Mouse (Mus musculus) spleen, postnatal 4 days (tissue): Measurements from ENCODE around the gene Cacnb4.

Experiments used
- DNase-seq, 2 experiments: peaks; one replicate each; pipeline ENCODE4 v3.0.0; 2022; ENCODE audit warnings: low spot score in 2 of 2

The Cacnb4 gene

DNA sequence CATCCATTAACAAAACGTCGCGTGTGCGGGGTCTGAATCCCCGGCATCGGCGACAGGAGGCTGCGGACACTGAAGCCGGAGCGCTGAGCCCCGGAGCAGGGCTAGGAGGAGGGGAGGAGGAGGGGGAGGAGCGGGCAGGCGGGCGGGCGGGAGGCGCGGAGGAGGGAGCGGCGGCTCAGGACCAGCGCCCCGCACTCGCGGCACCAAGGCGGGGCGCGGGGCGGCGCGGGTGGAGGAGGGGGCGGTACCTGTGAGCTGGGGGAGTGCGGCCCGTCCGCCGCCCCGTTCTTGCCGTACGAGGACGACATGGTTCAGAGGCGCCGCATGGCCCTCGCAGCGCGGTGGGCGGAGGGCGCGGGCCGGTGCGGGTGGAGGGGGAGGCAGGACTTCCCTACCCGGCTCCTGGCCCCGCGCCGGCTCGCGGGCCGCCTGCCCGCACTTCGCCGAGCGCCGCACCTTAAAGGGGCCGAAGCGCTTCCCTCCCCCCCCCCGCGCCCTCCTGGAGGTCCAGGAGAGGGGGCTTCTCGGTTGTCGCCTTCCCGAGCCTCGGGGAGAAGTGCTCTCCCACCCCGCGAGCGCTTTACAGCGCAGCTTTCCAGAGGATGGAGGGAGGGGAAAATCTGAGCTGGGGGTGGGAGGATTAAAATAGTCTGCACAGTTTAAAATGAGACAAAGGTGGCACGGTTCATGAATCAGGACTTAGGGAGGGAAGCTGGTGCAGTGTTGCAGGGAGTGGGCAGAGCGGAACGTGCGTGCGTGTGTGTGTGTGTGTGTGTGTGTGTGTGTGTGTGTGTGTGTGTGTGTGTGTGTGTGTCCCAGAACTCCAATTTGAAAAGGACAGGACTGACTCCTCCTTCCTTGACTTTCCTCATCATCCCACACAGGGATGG lies at the start of gene Cacnb4:
Gene Cacnb4, minus strand, starts transcription at position 809 of the 890 bp plus-strand sequence.
- no peak for DNase-seq

DNA sequence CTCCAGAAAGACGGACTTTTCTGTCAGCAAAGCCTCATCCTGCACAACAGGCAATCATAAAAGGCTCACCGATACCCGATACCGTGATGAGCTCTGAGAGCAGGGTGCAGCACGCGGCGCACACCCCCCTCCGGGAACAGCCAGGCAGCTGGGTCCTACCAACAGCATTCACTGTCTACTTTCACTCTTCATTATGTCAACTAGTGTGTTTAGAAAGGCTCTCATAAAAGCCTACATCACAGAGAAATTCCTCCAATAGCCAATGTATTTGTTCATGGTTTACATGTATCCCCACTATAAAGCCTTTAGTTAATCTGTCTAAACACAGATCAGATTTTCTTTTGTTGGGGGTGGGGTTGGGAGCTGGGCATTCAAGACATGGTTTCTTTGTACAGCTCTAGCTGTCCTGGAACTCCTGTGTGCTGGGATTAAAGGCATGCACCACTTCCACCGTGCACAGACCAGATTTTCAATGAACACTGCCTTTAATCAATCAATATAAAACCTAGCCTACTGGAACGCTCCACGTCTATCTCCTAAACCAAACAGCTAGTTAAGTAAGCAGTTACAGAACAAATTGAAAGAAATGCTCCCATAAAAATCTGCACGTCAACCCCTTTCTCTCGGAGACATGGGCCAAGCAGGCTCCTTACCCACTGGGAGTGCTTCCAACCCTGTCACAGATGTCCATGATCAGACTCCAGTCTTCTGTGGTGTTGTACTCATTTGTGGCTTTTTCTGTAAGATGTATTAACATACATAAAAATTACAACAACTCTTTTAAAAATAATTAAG lies 43.8 kb upstream of the Cacnb4 start:
- no peak for DNase-seq

DNA sequence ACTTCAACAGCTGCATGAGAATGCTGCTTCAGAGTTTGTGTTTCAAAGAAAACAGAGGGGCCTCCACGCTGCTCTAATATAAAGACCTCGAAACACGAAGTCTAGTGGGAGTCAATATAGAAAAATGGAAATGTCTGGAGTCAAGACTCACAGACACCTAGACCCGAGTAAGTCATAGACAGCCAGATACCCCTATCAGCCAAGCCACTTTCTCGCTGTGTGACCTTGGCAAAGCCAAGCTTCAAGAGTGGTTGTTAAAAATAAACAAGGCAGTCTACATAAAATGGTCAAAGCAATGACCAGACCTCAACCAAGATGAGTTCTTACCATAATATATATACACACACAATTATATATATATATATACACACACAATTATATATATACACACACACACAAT lies 40.4 kb upstream of the Cacnb4 start:
- no peak for DNase-seq

DNA sequence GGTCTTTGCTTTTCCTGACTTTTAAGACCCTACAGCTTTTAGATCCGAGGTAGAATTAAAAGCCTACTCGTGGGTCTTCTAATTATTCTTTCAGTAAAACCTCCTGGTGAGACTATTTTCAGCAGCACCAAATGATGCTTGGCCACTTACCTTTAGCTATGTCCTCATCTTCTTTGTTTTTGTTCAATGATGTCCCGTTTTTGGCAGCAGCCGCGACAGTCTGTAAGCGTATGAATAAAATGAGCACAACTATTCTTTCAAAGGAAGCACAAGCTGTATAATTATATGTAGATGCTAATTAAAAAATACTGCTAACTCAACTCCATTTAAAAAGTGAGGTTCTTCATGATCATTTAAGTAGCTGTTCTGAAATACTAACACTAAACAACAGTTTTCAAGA lies 38.9 kb upstream of the Cacnb4 start:
- DNase-seq: no peak

DNA sequence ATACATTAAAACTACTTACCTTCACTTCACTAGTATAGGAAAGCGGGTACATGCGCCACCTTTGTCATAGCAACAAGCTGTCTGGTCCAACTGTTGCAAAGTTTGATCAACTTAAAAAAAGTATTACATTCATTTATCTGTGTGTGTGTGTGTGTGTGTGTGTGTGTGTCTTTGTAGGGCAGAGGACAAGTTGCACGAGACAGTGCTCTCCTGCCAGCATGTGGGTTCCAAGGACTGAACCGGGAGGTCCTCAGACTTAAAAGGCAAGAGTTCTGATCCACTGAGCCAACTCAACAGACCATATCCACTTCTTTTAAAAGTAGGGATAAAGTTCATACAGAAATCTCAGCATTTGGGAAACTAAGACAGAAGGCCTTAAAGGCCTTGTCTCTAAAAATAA lies 37.5 kb upstream of the Cacnb4 start:
- DNase-seq: no peak

DNA sequence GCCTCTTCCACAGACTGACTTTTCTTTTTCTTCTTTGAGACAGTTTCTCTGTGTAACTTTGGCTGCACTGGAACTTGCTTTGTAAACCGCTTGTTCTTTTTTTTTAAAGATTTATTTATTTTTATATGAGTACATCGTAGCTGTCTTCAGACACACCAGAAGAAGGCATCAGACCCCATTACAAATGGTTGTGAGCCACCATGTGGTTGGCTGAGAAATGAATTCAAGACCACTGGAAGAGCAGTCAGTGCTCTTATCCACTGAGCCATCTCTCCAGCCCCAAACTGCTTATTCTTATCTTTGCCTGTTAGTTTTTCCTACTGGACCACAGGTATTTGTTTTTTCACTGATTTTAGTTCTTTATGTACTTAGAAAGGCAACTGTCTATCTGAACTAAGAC lies 34.2 kb upstream of the Cacnb4 start:
- DNase-seq: no peak

DNA sequence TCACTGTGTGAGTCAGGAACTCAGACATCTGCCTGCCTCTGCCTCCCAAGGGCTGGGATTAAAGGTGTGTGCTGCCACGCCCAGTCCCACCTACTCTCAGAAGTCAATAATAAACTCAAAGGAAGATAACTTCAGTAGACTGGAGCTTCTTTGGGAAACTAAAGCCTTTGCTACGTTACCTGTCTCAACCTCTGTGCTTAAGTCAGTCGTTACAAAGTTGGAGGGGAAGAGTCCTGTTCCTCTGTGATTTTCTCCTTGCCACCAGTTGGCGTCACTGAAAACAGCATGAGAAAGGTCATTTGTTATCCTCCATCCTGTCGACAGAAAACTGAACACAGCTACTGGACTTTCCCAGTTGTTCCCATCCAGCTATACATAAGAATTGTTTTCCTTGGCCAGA lies 32.8 kb upstream of the Cacnb4 start:
- DNase-seq: no peak

DNA sequence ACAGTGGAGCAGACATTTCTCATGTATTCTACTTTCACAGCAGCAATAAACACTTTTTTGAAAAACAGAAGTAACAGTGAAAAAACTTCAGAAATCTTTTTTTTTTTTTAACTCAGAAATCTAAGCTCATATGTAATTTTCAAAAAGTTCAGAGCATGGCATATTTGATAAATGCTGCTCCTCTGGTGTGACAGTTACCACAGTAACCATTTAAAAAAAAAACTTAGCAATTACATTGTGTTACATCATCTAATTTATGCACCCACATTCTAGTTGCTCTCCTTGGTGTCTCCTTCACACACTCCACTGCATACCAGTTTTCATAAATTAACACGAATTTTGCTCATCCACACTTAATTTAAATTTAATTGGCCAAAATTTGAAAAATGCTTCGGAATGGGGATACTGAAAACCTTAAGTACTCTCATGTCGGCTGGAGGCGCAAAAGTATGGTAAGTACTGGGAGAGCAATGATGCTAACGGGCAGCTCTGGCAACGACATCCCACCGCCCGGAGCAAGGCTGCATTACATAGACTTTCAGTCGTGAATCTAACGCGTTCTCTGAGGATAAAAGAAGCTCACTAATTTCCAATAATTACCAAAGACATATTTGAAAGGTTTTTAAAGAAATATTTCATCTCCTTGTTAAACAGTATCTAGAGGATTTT lies 24.9 kb upstream of the Cacnb4 start:
- DNase-seq: no peak

DNA sequence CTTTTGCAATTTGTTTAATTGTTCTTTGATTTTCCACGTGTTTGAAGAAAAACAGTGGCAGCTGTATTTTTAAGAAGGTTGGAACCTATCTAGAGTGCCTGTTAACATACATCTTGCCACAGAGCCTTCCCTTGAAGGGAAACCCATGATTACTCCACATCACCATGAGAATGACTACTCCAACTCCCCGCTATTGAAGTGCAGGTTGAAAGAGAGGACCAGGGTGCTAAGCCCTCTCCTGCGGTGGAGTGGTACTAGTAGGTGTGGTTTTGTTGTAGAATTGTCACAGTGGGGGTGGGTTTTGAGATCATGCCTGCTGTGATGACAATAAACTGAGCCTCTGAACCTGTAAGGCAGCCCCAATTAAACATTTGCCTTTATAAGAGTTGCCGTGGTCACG lies 23.7 kb upstream of the Cacnb4 start:
- DNase-seq: no peak

DNA sequence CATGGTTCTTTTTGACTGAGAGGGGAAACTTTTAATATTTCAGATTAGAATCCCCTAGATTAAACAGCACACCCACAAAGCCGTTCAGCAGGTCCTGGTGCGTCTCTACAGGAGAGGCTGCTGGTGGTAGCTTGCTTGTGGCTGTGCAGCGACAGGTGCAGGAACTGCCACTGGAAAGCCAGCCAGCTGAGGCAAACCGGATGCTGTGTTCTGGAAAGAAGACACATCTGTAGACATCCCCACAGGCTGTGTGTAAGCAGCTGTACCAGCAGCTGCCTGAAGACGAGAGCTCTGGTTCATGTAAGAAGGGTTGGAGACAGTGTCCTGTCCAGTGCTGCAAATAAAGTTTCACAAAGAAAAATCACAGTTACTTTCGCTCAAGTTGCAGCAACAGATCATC lies 18.0 kb upstream of the Cacnb4 start:
- DNase-seq: no peak

DNA sequence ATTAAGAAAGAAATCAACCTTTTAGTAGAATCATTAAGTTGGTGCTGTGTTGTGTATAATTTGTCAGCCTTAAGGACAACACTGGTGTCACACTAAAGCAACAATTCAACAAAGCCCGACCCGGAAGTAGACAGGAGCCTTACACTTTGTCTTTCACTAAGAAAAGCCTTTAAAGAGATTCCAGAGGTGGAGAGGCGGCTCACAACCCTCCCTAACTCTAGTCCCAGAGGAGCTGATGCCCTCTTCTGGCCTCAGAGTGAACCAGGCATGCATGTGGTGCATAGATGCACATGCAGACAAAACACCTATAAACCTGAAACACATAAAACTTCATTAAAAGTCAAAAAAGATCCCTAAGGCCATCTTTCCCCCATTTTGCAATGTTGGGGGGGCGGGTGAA lies 15.1 kb upstream of the Cacnb4 start:
- no peak for DNase-seq

DNA sequence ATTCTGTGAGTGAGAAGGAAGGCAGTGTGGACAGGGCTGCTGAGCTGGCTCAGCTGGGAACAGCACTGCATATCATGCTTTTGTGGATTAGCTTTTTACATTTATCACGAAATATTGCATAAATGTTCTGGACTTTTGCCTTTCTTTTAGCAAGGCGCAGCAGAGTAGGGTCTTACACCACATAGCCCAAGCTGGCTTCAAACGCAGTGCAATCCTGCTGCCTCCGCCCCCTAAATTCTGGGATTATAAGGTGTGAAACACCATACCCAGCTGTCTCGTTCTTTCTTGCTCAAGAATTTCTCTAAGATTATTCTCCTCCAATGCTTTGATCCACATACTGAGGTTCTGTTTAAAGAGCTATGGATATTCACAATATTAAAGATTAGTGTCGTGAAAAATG lies 10.0 kb upstream of the Cacnb4 start:
- DNase-seq: no peak

DNA sequence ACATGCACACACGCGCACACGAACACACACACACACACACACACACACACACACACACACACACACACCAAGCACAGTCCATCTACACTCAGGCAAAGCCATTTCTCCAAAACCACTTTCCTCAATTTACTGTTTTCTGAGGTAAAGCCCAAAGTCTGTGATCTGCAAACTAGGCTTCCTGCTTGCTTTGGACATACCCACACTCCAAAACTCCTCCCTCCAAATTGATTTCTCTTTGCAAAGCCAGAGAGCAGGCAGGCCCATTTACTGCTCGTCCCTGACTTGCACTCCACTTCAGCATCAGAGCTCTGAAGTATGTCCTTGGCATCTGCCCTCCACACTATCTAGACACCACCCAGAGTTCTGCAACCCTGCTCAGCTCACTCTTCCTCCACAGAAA lies 958 bp upstream of the Cacnb4 start:
- DNase-seq: no peak

DNA sequence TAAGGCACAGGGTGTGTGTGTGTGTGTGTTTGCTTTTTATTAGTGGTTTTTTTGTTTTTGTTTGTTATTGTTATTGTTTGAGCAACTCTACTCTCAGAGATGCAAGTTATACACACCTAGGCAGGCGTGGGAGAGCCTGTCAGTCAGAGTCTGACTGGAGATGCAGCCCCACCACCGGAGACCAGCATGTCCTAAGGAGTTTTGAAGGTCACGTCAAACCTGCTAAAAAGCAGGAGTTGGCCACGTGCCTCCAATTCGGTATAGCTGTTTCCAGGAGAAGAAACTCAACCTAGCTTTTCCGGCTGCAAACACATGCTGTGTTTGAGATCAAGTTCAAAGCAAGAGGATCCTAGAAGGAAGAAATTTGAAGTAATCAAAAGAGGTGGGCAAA lies 277 bp upstream of the Cacnb4 start:
- no peak for DNase-seq

DNA sequence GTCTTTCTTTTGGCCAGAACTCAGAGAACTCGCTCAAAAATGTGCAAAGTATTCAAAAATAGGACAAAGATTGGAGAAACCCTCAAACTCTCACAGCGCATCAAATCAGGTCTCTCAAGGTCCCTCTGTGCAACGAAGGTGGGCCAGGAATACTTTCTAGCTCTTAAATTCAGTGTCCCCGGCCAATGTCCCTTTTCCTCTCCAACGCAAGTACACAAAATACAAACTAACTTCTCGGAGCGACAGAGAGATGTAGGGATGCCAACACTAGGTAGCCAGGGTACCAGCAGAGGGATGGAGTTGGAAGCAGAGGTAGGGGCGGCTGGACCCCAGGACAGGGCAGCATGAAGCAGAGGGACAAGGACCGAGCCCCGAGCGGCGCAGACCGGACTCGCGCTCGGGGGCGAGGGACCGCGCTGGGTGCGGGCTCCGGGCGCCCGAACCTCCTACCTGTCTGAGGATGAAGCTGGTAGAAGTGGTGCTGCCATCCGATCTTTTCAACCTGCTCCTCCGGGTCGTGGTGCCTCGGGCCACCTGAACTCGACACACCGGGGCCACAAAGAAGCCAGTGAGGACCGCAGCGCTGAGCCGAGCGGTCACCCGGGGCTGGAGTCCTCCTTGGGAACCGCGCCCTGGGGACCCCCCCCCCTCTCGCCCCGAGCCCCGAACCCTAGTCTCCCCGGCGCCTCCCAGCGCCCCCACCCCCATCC lies 1.2 kb downstream of the Cacnb4 start:
- DNase-seq: peak in 1 of 2 experiments; percentile 62

DNA sequence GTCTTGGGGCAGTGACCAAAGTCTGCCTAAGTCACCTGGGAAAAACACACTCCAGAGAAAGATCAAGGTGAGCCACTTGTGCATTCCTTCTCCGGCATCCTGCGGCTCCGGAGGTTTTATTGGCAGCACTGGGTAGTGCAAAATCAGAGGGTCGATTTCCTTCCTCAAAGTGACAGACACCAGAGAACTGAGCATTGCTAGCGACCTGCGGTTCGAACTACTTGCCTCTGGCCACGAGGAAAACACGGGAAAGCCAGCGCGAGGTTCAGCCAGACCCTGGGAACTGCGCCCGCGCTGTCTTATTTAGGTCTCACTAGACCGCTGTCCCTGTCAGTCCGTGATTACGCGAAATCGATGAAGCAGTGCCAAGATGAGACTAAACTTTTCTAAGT lies 1.7 kb downstream of the Cacnb4 start:
- DNase-seq: no peak

DNA sequence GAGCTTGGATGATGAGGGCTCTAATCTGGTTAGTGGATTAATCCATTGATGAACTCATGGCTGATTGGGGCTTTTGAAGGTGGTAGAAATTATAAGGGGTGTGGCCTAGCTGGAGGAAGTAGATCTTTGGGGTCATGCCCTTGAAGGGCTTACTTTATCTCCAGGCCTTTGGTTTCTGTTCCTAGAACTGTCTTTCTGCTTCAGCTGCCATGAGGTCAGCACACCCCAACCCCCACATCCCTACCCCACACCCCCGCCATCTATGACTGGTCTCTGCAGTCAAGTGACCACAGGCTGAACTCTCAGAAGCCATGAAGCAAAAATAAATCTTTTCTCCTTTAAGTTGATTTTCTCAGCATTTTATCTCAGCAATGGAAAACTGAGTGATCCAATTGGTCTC lies 3.5 kb downstream of the Cacnb4 start:
- no peak for DNase-seq

DNA sequence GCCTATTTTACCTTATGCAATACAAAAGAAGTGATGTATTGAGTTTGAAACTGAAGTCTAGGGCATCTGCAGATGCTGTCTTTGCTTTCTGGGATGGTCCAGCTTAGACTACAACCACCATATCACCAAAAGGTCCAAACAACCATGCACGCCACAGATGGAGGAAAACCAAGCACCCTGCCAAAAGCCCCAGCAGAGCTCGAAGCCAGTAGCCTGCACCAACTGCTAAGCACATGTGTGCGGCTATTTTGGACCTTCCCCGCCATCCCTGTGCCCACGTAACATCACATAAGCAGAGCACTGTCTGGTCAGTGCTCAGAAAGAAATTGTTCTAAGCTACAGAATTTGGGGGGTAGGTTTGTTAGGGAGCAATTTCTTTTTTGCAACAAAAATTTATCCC lies 5.9 kb downstream of the Cacnb4 start:
- no peak for DNase-seq

DNA sequence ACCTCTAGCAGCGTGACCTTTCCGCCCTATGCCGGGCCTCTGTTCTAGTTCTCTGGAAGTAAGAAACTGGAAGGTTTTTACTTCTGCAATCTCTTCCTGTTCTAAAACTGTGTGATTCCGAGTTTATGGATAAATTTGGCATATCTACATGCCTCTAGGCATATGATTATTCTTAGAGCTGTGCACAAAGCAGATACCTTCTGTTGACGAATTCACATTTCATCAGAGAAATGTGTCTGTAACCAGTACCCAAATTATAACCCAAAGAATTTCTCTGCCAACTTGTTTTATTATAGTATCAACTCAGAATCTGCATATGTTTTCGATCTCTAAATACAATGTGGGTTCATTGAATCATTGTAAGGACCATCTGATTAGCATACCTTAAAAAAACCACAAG lies 8.2 kb downstream of the Cacnb4 start:
- no peak for DNase-seq

DNA sequence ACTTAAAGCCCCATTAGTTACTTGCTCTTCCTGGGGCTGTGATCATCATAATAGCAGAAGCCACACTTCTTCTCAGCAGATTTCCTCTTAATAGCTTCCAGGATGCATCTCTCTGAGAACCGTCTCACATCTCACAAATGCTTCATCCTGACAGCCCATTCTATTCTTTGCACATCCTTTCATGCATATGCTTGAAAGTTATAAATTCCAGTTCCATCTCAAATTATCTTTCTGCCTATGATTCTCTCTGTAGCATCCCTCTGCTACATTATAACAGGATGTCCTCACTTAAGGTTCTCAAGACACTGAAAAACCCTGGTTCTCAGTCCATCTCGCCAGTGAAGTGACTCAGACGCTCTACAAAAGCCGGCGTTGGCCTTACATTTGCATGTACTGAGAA lies 19.9 kb downstream of the Cacnb4 start:
- DNase-seq: no peak

DNA sequence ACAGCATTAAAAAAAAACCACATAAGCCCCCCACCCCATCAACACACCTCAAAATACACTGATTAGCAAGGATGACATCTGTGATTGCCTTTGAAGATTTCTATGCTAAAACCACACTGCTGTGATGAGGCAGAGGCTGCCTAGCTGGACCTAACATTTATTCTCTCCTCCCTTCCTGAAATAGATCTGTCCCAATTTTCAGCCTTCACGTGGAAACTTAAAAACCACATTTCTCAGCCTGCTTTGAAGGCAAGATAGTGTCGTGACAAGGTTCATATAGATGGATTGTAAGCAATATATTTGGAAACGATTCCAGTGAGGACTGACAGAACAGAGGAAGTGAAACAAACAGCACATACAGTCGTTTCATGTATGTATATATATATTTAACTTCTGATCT lies 22.1 kb downstream of the Cacnb4 start:
- no peak for DNase-seq

DNA sequence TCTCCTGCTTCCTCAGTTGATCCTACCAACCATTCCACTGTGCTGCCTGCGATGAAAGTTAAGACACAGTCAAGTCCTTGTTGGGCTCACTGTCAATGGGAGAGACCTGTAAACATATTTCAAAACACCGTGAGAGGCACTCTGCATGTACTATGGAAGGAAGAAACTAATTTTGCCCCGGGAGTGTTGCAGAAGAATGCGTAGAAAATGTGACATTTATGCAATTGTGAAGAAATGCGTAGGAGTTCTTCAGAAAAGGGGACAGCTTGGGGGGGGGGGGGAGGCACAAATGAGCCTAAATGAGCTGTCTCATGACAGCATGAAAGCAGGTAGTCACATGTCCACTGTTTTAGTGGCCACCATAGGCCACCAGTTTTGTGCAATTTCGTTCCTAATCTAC lies 25.1 kb downstream of the Cacnb4 start:
- DNase-seq: no peak
